Mouse (Mus musculus): ENCODE measurements around the gene Cfc1.

The Cfc1 gene

DNA sequence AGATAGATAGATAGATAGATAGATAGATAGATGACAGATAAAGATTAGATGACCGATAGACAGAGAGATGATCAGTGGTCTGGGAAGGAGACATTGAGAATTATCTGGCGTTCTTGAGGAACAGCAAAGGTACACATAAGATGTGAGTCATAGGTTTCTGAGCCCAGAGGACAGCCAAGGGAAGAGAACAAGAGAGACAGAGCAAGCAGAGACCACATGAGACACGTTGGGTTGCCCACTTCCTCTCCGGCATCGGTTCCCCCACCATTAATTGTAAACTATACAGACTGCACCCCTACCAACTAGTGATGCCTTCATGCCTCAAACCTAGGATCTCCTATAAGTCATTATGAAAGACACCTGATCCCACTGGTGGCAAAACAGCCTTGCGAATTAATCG lies 18.8 kb downstream of the Cfc1 start:
- DNase-seq = no peak

DNA sequence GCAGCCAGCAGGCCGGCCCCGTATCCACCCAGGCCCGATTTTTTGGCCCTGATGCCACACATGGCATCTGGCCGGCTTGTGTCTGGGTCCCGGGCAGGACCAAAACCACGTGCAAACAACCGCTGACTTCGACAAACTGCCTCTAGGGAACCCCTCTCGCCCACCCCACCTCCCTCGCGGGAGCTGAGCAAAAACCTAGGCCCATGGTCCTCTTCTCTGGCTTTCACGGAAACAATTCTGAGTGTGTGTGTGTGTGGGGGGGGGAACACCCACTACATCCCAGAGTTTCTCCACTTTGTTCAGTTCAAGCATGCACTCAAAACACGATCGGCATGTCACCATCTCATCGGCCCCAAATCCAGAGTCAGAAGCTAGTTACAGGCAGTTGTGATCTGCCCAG lies 25.4 kb downstream of the Cfc1 start, which contains the start of gene Prss40:
TSS of gene Prss40 (minus strand) at position 101 of the 400 bp plus-strand sequence.
- DNase-seq = no peak

DNA sequence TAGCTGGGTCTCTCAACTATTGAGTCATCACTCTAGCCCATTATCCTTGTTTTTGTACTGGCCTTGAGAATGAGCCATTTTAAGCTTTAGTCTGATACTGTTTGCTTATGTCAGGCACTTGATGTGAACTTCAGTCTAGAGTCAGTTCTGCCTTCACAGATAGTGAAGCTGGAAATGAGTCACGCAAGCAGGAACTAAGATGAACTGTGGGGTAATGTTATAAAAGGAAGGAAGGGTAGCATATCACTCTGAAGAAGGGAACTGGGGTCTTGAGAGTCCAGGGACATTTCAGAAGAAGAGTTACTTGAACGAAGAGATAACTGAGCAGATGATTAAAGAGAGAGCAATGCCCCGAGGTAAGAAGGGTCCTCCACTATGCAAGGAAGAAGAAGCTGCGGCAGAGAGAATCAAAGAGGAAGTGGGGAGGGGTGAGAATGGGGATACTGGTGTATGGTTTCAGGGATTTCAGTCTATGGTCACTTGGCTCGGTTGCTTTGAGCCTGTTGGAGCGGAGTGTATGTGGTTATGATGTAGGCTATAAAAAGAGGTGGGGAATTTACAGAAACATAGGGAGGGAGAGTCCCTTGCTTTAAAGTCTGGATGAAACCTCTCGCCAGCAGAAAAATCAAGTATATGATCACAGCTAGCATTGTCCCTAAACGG lies 29.1 kb downstream of the Cfc1 start:
- DNase-seq = no peak

DNA sequence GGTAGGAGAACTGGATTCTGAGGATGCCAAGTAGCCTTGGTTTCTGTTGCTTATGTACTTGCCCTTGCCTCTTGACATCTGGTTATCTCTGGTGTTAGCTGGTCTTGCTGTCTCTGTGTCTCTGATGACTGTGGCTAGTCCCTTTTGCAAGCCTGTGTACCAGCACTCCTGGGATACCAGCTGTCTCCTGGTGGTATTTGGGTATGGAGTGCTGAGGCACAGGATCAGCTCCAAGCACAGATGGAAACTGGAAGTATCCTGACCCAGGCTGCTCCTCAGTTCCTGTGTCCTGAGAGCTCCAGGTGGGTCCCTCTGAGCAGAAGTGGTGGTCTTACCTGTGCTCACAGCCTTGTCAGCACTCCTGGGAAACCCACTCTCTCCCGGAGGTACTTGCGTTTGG lies 32.7 kb downstream of the Cfc1 start:
- DNase-seq = no peak

DNA sequence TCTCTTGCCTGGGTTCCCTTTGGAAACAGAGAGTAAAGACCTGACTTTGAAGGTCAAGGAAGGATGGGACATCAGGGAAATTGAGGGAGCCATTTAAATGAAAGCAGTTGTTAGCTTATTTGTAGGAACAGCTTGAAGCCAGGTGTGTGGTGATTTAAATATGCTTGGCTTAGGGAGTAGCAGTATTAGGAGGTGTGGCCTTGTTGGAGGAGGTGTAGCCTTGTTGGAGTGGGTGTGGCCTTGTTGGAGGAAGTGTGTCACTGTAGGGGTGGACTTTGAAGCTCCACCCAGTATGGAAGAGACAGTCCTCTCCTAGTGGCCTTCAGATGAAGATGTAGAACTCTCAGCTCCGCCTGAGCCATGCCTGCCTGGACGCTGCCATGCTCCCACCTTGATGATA lies 34.4 kb downstream of the Cfc1 start:
- DNase-seq = no peak

DNA sequence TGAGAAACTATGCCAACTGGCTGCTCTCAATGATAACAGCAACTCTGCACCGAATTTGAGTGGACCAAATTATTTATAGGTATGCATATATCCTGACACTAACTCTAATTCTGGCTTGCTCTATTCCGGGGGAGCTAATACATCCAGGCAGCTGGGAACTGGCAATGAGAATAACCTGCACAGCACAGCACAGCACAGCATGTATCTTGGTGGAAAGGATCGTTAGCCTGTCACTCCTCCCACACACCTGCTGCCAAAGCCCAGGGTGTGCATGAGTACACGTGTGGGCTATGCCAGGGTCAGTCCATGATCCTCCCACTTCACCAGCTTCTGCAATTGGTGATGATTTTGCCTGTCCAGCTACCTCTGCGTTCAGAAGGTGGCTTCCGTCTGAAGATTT lies 36.0 kb downstream of the Cfc1 start:
- no peak for DNase-seq

DNA sequence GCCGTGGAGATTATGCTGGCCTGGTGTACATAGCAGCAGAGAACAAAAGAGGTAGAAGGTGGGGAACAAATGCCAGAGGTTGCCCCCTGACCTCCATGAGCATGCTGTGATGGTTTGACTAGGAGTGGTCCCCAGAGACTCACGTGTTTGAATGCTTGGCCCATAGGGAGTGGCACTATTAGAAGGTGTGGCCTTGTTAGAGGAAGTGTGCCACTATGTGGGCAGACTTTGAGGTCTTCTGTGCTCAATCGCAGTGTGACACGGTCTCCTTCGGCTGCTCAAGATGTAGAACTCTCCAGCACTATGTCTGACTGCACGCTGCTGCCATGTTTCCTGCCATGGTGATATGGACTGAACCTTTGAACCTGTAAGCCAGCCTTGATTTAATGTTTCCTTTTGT lies 37.8 kb downstream of the Cfc1 start:
- DNase-seq = no peak

DNA sequence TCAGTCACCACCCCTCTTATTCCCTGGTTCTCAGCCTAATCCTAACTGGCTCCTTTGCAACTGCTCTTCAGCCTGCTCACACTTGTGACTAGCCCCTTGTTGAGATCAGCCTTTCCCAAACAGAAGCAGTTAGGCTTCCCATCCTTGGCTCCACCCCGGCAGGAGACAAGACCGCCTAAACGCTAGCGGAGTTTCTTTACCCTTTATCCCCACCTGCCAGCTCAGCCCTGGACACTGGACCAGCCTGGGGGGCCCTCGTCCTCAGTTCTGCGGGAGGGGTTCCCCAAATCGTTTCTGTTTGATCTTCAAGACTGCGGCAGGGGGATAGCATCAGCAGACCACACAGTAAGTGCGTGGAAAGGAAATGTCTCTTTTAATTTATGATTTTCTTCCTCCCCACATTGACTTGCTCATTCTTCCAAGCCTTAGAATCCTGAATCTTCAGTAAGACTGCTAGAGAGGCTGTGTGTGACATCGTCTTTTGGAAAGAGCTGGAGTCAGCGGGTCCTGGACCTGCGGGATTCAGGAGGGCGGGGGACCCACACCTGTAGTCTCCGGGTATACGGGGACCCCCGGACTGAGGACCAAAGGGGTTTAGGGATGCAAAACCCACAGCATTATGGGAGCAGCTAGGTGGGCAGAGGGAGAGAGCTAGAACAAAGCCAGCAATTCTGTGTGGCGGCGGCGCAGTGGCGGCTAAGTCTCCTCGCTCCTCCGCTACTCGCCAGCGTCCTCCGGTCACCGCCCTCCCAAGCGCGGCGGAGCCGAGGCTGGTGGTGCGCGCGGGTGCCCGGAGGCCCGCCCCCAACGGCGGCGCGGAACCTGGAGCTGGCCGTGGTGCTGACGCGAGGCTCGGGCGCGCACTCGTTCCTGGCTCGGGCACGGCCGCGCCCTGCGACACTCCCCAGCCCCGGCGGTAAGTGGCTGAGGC lies 43.7 kb downstream of the Cfc1 start, which contains the start of gene Amer3:
TSS of gene Amer3 (plus strand) at position 807 of the 931 bp plus-strand sequence.
- DNase-seq = peak; percentile 89

DNA sequence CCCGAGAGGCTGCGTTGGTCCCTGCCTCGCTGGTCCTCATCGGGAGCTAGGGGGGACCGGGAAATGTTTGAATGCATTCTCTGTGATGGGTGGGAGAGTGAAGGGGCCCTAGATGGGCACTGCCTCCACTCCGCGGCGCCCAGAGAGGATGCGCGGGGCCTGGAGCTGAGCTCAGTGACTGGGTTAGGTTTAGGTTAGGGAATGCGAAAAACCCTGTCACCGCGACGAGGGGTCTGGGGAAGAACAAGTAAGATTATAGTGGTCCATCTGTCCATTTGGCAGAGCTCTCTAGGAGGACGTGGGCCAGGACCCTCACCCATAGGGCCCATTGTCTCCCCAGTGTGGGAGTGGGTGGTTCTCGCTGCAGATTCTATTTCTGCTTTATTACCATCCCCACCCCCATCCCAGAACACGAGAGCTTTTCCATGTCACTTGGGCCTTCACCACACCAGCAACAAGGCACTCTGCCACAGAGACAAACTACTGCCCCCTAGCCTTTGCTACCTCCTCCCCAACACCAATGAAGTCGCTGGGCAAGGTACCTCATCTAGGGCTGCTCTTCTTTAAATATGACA lies 44.4 kb downstream of the Cfc1 start:
- no peak for DNase-seq

DNA sequence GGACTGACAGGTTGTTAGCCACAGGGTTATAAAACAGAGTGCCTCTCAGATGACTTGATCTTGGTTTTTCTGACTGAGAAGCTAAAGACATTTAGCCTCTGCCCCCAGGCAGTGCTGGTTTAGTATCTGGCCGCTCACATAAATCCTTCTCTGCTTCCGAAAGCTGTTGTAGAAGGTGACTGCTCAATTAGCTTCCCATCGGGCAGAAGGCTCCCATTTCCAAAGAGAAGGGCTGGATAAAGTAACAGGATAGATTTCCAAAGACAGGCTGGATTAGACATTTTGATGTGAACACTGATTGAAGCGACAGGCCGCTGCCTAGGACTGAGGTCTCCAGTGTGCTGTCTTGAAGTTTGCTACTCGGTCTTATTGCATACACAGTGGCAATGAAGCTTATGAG lies 46.8 kb downstream of the Cfc1 start:
- no peak for DNase-seq

DNA sequence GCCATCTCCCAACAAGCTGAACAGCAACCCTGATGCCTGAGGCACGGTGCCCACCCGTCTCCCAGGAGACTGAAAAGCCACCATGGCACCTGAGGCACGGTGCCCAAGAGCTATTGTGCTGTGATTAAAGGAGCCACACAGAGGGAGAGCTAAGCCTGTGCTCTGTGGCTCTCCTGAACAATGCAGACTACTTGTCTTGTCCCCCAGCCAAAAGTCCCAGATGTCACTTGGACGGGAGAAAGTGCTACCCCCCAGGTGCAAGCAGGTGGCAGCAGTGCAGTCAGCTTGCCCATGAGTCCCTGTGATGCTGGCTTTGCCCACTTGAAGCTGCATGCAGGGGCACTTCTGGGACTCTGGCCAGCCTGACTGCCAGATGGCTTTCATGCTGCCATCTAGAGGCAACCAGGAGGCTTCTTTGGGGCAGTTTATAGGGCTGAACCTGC lies 48.4 kb downstream of the Cfc1 start:
- peak; percentile 97 for DNase-seq

DNA sequence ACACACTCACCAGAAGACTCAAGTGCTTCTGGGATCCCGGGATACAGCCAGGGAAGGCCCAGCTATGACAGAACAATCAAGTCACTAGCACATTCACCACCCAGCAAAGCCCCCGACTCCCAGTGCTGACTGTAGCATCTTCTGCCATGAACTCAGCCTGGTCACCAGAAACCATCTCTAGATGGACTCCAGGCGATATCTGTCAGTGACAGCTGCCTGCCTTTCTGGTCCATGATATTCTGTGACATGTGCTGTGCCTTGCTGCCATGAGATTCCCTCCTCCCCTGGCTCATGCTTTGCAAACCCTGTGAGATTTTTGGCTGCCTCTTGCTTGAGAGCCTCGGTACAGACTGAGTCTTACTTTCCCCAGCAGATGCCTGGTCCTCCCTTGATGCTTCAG lies 49.3 kb downstream of the Cfc1 start:
- DNase-seq = peak; percentile 55

DNA sequence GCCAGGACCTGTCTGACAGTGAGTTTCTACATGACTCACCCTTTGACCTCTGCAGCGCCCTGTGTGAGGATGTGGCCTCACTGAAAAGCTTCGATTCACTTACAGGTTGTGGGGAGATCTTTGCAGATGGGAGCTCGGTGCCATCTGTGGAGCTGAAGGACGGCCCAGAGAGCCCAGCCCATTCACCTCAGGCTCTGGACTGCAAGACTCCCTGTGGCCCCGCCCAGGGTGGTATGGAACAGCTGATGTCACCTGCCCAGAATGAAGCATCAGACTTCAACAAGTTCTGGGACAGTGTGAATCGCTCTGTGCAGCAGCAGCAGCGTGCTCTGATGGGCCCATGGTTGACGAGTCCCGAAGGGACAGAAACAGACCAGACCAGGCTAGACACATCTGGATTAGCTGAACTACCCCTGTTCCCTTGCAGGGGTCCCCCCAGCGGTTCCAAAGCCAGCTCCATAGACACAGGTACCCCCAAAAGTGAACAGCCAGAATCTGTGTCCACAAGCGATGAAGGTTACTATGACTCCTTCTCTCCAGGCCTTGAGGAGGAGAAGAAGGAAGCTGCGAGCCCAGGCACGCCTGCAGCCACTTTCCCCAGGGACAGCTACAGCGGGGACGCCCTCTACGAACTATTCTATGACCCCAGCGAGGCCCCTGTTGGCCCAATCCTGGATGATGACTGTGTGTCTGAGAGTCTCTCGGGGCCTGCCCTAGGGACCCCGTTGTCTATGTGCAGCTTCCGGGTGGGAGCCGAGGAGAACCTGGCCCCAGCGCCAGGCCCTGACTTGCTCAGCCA lies 52.0 kb downstream of the Cfc1 start:
- DNase-seq = no peak
